ENCODE assay signal across 10 mouse cellular contexts in genomic region chr16:24566277-24566676, GRCm38 (mm10).
A peak's percentile ranks its signal among the peaks of the same experiment; 100 is the strongest.
DNase-seq lines count a peak whose midpoint lies in the region; ATAC-seq and TF ChIP-seq lines count a peak whose summit lies in the region.
"Had no signal": no experiment of that assay in that cellular context is flagged by ENCODE, and none has a peak within 500 bp of the region (broad histone marks: within the 10 kb centered on the region; RNA-seq: fewer than 3 reads in every experiment).

No protein-coding gene starts in this region.

- 22% methylated on average over 3 of the region's 3 CpGs for WGBS in heart, embryonic 11.5 days (ENCODE audit: insufficient replicate concordance)
- WGBS in limb, embryonic 15.5 days, result 31% methylated on average over 3 of the region's 3 CpGs

- no peak overlapping the region for H3K4me3 ChIP-seq in ES-E14 (ENCODE audit: insufficient read depth in 1 of 2, low read depth in 1 of 2, low read length in 2 of 2, poor library complexity in 1 of 2, severe bottlenecking in 1 of 2)
- H3K4me3 ChIP-seq in heart, embryonic 11.5 days (ENCODE audit: low read depth, low read length), result no peak overlapping the region
- H3K4me3 ChIP-seq in limb, embryonic 15.5 days, result no peak overlapping the region
- H3K4me3 ChIP-seq: midbrain, embryonic 12.5 days had no signal

- no peak overlapping the region for H3K4me2 ChIP-seq in heart, embryonic 11.5 days
- H3K4me2 ChIP-seq in limb, embryonic 15.5 days, result no peak overlapping the region
- H3K4me2 ChIP-seq: midbrain, embryonic 12.5 days had no signal

- in situ Hi-C loops in ES-E14 (cut with MboI; ENCODE audit: low sequenced_read_pairs in 2 of 2, unreplicated experiment in 2 of 2), result no loop called here

- H3K9me3 ChIP-seq in ES-E14 (ENCODE audit: control insufficient read depth, insufficient read depth, low read depth, low read length), result no peaks in the 10 kb centered on the region
- no peaks in the 10 kb centered on the region for H3K9me3 ChIP-seq in heart, embryonic 11.5 days (replicated peaks; ENCODE audit: control insufficient read depth, low read length)
- H3K9me3 ChIP-seq in limb, embryonic 15.5 days, result no peaks in the 10 kb centered on the region
- H3K9me3 ChIP-seq: midbrain, embryonic 12.5 days had no signal

- H3K9ac ChIP-seq in ES-E14 (ENCODE audit: insufficient read depth, low read depth, low read length, poor library complexity, severe bottlenecking), result no peak overlapping the region
- no peak overlapping the region for H3K9ac ChIP-seq in heart, embryonic 11.5 days (ENCODE audit: low read depth, low read length)
- H3K9ac ChIP-seq in limb, embryonic 15.5 days, result no peak overlapping the region
- H3K9ac ChIP-seq: midbrain, embryonic 12.5 days had no signal

- ATAC-seq in heart, embryonic 11.5 days (replicated peaks; ENCODE audit: insufficient number of reproducible peaks, low FRiP score, low TSS enrichment), result peak; percentile 78; the same call in 1 of the 2 replicates
- peak; percentile 81; the same call in 1 of the 2 replicates for ATAC-seq in limb, embryonic 15.5 days (ENCODE audit: insufficient number of reproducible peaks, low FRiP score, low TSS enrichment, low read depth)
- ATAC-seq in megakaryocyte progenitor cell, adult 5-6 weeks (replicated peaks; ENCODE audit: poor library complexity), result no peak
- no peak for ATAC-seq in inflammation-experienced regulatory T-cells, adult 6 months
- ATAC-seq: CD4-positive, CD25-positive, alpha-beta regulatory T cell, adult 4 months had no signal

- H3K36me3 ChIP-seq in ES-E14 (ENCODE audit: control insufficient read depth, insufficient read depth, low read length, poor library complexity, severe bottlenecking), result no peaks in the 10 kb centered on the region
- H3K36me3 ChIP-seq in heart, embryonic 11.5 days (ENCODE audit: control insufficient read depth, insufficient read depth, low read length), result no peaks in the 10 kb centered on the region
- no peaks in the 10 kb centered on the region for H3K36me3 ChIP-seq in limb, embryonic 15.5 days
- H3K36me3 ChIP-seq: midbrain, embryonic 12.5 days had no signal

- H3K27me3 ChIP-seq in heart, embryonic 11.5 days (ENCODE audit: control insufficient read depth, insufficient read depth, low read length), result no peaks in the 10 kb centered on the region
- no peaks in the 10 kb centered on the region for H3K27me3 ChIP-seq in limb, embryonic 15.5 days
- H3K27me3 ChIP-seq: midbrain, embryonic 12.5 days had no signal

- no peak overlapping the region for H3K27ac ChIP-seq in ES-E14 (ENCODE audit: insufficient read depth, low read depth, low read length, poor library complexity, severe bottlenecking)
- H3K27ac ChIP-seq in heart, embryonic 11.5 days (ENCODE audit: low read depth, low read length), result no peak overlapping the region
- peak overlapping the region; percentile 60 for H3K27ac ChIP-seq in limb, embryonic 15.5 days
- H3K27ac ChIP-seq: midbrain, embryonic 12.5 days had no signal

- H3K4me1 ChIP-seq in ES-E14 (ENCODE audit: control insufficient read depth in 2 of 2, insufficient read depth in 2 of 2, low read length in 2 of 2, poor library complexity in 1 of 2), result peaks cover 0 to 3% of the 10 kb centered on the region in 2 experiments; a peak in 1 of 4 replicates
- peaks cover 29% of the 10 kb centered on the region for H3K4me1 ChIP-seq in heart, embryonic 11.5 days (ENCODE audit: control insufficient read depth, insufficient read depth, low read length)
- peaks cover 48% of the 10 kb centered on the region for H3K4me1 ChIP-seq in limb, embryonic 15.5 days

- peak; percentile 16 for DNase-seq in gastrocnemius, adult 18-20 months (ENCODE audit: low spot score)
- DNase-seq in gastrocnemius, postnatal 25 days, result no peak
- peak; percentile 75 for DNase-seq in ES-E14 (ENCODE audit: low read depth, low spot score)
- no peak for DNase-seq in left cerebral cortex, adult 11 months (ENCODE audit: low spot score)

TF ChIP-seq in ES-E14, 5 proteins besides CTCF, POLR2A, EP300 and RAD21:
- TF ChIP-seq ZNF384 (IDR thresholded peaks at IDR 0.05; ENCODE audit: low read depth, low read length) (no peak), ZC3H11A (IDR thresholded peaks at IDR 0.05; ENCODE audit: borderline replicate concordance, low read depth, low read length) (no peak), CHD2 (IDR thresholded peaks at IDR 0.05; ENCODE audit: low read depth, low read length) (no peak), HCFC1 (IDR thresholded peaks at IDR 0.05; ENCODE audit: borderline replicate concordance, insufficient read depth, low read length) (no peak), MAFK (IDR thresholded peaks at IDR 0.05; ENCODE audit: insufficient read depth, low read depth, low read length) (no peak)
TF ChIP-seq in ES-E14: peak in this region for 0.

Comparison
In these comparisons a context has a peak if more than half of its experiments do, and no peak if none do; other contexts are left out.
1. DNase-seq: peak in gastrocnemius, adult 18-20 months (single experiment) and ES-E14 (single experiment); none in gastrocnemius, postnatal 25 days (single experiment) and left cerebral cortex, adult 11 months (single experiment).
2. ATAC-seq: peak in heart, embryonic 11.5 days (single experiment) and limb, embryonic 15.5 days (single experiment); none in megakaryocyte progenitor cell, adult 5-6 weeks (single experiment) and inflammation-experienced regulatory T-cells, adult 6 months (single experiment).